Mouse (Mus musculus): ENCODE data around the gene Abhd2. TPM values are rescaled to one million over a fixed set of nuclear protein-coding genes. Genes with fewer than 3 reads are reported as not detected.

Abhd2 gene
- total RNA-seq, 2 experiments from 2014 or later: 6.1 to 7.1 TPM

Other genes starting within 250 kb of the Abhd2 start
- gene Acan, start 219.7 kb upstream of the Abhd2 start, total RNA-seq (2021): under 1 TPM; 0.43 to 0.48 TPM
- under 1 TPM; 0.18 to 0.54 TPM for gene Hapln3, start 142.2 kb upstream of the Abhd2 start, total RNA-seq (2021)
- 10 to 100 TPM; 46.9 to 52.5 TPM for gene Mfge8, start 124.1 kb upstream of the Abhd2 start, total RNA-seq (2021)
- not detected for gene Rlbp1, start 113.8 kb downstream of the Abhd2 start, total RNA-seq (2021)
- gene Fanci, start 118.7 kb downstream of the Abhd2 start, total RNA-seq (2021): under 1 TPM; 0.10 to 0.32 TPM
- gene Polg, start 193.2 kb downstream of the Abhd2 start, total RNA-seq (2021): 10 to 100 TPM; 33.8 to 34.3 TPM